10 mouse cellular contexts compared by ENCODE assay signal in the genomic region with DNA sequence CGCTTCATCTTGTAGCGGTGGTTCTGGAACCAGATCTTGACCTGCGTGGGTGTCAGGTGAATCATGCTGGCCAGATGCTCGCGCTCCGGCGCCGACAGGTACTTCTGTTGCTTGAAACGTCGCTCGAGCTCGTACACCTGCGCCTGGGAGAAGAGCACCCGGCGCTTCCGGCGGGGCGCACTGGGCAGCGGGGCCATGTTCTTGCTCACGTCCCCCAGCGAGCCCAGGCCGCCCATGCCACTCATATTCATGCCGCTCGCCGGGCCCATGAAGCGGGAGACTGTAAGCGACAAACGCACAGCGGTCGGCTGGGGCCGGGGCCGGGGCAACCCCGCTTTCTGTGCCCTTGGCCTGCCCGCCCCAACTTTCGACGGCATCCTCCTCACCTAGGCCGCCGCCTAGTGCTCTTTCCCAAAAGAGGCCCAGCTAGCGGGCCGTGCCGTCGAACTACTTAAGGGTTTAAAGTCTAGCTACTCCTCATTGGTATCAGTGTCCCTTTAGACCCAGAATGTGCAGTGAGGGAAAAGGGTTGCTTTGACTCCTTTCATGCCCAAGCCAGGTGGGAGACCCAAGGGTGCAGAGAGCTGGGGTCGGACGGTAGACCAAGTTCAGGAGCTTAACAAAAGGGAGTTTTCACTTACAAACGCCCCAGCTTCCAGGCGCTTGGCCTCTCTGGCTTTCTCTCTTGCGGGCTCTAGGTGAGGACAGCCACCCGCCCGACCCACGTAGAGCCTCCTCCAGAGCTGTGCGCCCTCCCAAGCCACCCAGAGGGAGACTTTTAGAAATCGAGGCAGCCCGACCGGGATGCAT. TPM values are rescaled to one million over a fixed set of nuclear protein-coding genes. Genes with fewer than 3 reads are reported as not detected.
DNase-seq lines count a peak whose midpoint lies in the region; ATAC-seq and TF ChIP-seq lines count a peak whose summit lies in the region.
"Had no signal": no experiment of that assay in that cellular context is flagged by ENCODE, and none has a peak within 500 bp of the region (broad histone marks: within the 10 kb centered on the region; RNA-seq: fewer than 3 reads in every experiment).

No protein-coding gene starts in this region.

- under 1% methylated on average over 54 of the region's 54 CpGs for WGBS in lung, embryonic 15.5 days
- WGBS in intestine, postnatal 0 days = 2% methylated on average over 53 of the region's 54 CpGs
- WGBS in stomach, embryonic 14.5 days = 3% methylated on average over 54 of the region's 54 CpGs

- peaks cover 95% of the 10 kb centered on the region for H3K27me3 ChIP-seq in lung, embryonic 15.5 days
- peaks cover 98% of the 10 kb centered on the region for H3K27me3 ChIP-seq in intestine, postnatal 0 days (replicated peaks; ENCODE audit: control insufficient read depth, insufficient read depth, low read length)
- peaks cover 69% of the 10 kb centered on the region for H3K27me3 ChIP-seq in stomach, embryonic 14.5 days (ENCODE audit: control insufficient read depth, insufficient read depth, low read length)

- 0 out of 2 replicates have a peak overlapping the region, but pooled peaks have one; percentile 22 for H3K4me2 ChIP-seq in lung, embryonic 15.5 days
- peak overlapping the region; percentile 62; the same call in 1 of the 2 replicates for H3K4me2 ChIP-seq in intestine, postnatal 0 days (replicated peaks; ENCODE audit: low read depth)
- H3K4me2 ChIP-seq in stomach, embryonic 14.5 days (replicated peaks; ENCODE audit: low read depth, low read length) = no peak overlapping the region

- ATAC-seq in lung, embryonic 15.5 days (ENCODE audit: borderline replicate concordance, extremely low read depth, low FRiP score, low TSS enrichment) = no peak
- ATAC-seq in intestine, postnatal 0 days = no peak
- ATAC-seq in stomach, embryonic 14.5 days (ENCODE audit: insufficient number of reproducible peaks, insufficient read depth, low FRiP score, low read depth) = no peak
- ATAC-seq in erythroid progenitor cell, adult 5-6 weeks (replicated peaks; ENCODE audit: low FRiP score, poor library complexity, severe bottlenecking) = no peak
- no peak for ATAC-seq in frontal cortex, adult (ENCODE audit: low TSS enrichment)
- ATAC-seq: liver, embryonic 12.5 days had no signal

- H3K9me3 ChIP-seq in lung, embryonic 15.5 days = no peaks in the 10 kb centered on the region
- no peaks in the 10 kb centered on the region for H3K9me3 ChIP-seq in intestine, postnatal 0 days (ENCODE audit: control insufficient read depth)
- no peaks in the 10 kb centered on the region for H3K9me3 ChIP-seq in stomach, embryonic 14.5 days (ENCODE audit: control insufficient read depth, low read depth, low read length)
- H3K9me3 ChIP-seq: liver, embryonic 12.5 days had no signal

- H3K36me3 ChIP-seq in lung, embryonic 15.5 days = no peaks in the 10 kb centered on the region
- H3K36me3 ChIP-seq in intestine, postnatal 0 days (ENCODE audit: control insufficient read depth, insufficient read depth) = no peaks in the 10 kb centered on the region
- H3K36me3 ChIP-seq in stomach, embryonic 14.5 days (ENCODE audit: control insufficient read depth, insufficient read depth, low read length) = no peaks in the 10 kb centered on the region
- H3K36me3 ChIP-seq: liver, embryonic 12.5 days had no signal

- TF ChIP-seq CTCF in intestine, postnatal 0 days (IDR thresholded peaks at IDR 0.05; ENCODE audit: low read depth) = no peak

- H3K4me1 ChIP-seq in lung, embryonic 15.5 days = peaks cover 4% of the 10 kb centered on the region; the same call in 1 of the 2 replicates
- no peaks in the 10 kb centered on the region for H3K4me1 ChIP-seq in intestine, postnatal 0 days (replicated peaks; ENCODE audit: control insufficient read depth, insufficient read depth, low read length)
- 0 out of 2 replicates have a peak, but pooled peaks cover 4% of the 10 kb centered on the region for H3K4me1 ChIP-seq in stomach, embryonic 14.5 days (ENCODE audit: control insufficient read depth, insufficient read depth, low read length)
- H3K4me1 ChIP-seq: liver, embryonic 12.5 days had no signal

- H3K4me3 ChIP-seq in lung, embryonic 15.5 days = peak overlapping the region; percentile 53
- peak overlapping the region; percentile 40 for H3K4me3 ChIP-seq in intestine, postnatal 0 days (ENCODE audit: low read depth, low read length)
- H3K4me3 ChIP-seq in stomach, embryonic 14.5 days (ENCODE audit: low read depth, low read length) = peak overlapping the region; percentile 0; the same call in 1 of the 2 replicates

- H3K27ac ChIP-seq in lung, embryonic 15.5 days = peak overlapping the region; percentile 97
- no peak overlapping the region for H3K27ac ChIP-seq in intestine, postnatal 0 days (ENCODE audit: low read depth, low read length)
- no peak overlapping the region for H3K27ac ChIP-seq in stomach, embryonic 14.5 days (ENCODE audit: low read length)
- H3K27ac ChIP-seq: liver, embryonic 12.5 days had no signal

- DNase-seq in embryo, embryonic 10.5 days (ENCODE audit: low spot score) = peak; percentile 48
- no peak for DNase-seq in embryo, embryonic 10 days (ENCODE audit: low spot score)
- no peak for DNase-seq in lung, postnatal 14 days

- peak overlapping the region; percentile 73 for H3K9ac ChIP-seq in lung, embryonic 15.5 days
- no peak overlapping the region for H3K9ac ChIP-seq in intestine, postnatal 0 days (ENCODE audit: low read depth, low read length)
- H3K9ac ChIP-seq in stomach, embryonic 14.5 days (replicated peaks; ENCODE audit: low read depth, low read length) = no peak overlapping the region
- H3K9ac ChIP-seq: liver, embryonic 12.5 days had no signal

RNA-seq across cellular contexts. Expression of a gene that starts 3.0 kb away (rescaled TPM):
- 84.7 and 87.6 TPM in 2 replicates for polyA plus RNA-seq in lung, embryonic 15.5 days (2015; fragmentation: Nextera tagmentation; extraction: Ambion mirVana)
- polyA plus RNA-seq in intestine, postnatal 0 days (2015; fragmentation: Nextera tagmentation; extraction: Ambion mirVana) = not detected in 2 replicates
- polyA plus RNA-seq in stomach, embryonic 14.5 days (2014; fragmentation: Nextera tagmentation; extraction: Ambion mirVana) = not detected in 2 replicates
- not detected in 2 replicates for total RNA-seq in erythroid progenitor cell, adult 5-6 weeks (2015; ENCODE audit: low replicate concordance)
- total RNA-seq in erythroid progenitor cell, adult 5-6 weeks (2017; ENCODE audit: low replicate concordance) = not detected in 2 replicates
- polyA plus RNA-seq: liver, embryonic 12.5 days; neural tube, embryonic 11.5 days had no signal

Comparison
In these comparisons a context has a peak if more than half of its experiments do, and no peak if none do; other contexts are left out.
1. H3K4me3 ChIP-seq: peak in every context shown above with its lines; median percentile 53 in lung, embryonic 15.5 days; 40 in intestine, postnatal 0 days; 0 in stomach, embryonic 14.5 days.
2. RNA of a gene that starts 3.0 kb away (polyA plus RNA-seq): 84.7 to 87.6 TPM in lung, embryonic 15.5 days; not detected in intestine, postnatal 0 days and not detected in stomach, embryonic 14.5 days; every median in the first group is over 10 times any median in the second.